Mouse (Mus musculus): Measurements from ENCODE around the gene Itln1.
A peak's percentile ranks its signal among the peaks of the same experiment; 100 is the strongest.

Itln1 gene

GRCm38 (mm10) chr1:171535194-171535593, at the start of gene Itln1:
Gene Itln1 (minus strand): TSS chr1:171535294.
- no peak for DNase-seq (ENCODE audit: low spot score in 2 of 2)

GRCm38 (mm10) chr1:171584584-171584983, 49.5 kb upstream of the Itln1 start:
- DNase-seq (ENCODE audit: low spot score in 2 of 2) = no peak

- no peak for DNase-seq (ENCODE audit: low spot score in 2 of 2)
These were observed 42.1 kb upstream of the Itln1 start for GRCm38 (mm10) chr1:171577168-171577567.

- no peak for DNase-seq (ENCODE audit: low spot score in 2 of 2)
These were observed 33.3 kb upstream of the Itln1 start for GRCm38 (mm10) chr1:171568436-171568835.

- peak; percentile 39 to 43 for DNase-seq (ENCODE audit: low spot score in 2 of 2)
These were observed 31.7 kb upstream of the Itln1 start for GRCm38 (mm10) chr1:171566777-171567176.

- no peak for DNase-seq (ENCODE audit: low spot score in 2 of 2)
These were observed 30.8 kb upstream of the Itln1 start for GRCm38 (mm10) chr1:171565888-171566287.

GRCm38 (mm10) chr1:171564247-171564646, 29.2 kb upstream of the Itln1 start:
- no peak for DNase-seq (ENCODE audit: low spot score in 2 of 2)

- DNase-seq (ENCODE audit: low spot score in 2 of 2) = no peak
These were observed 27.9 kb upstream of the Itln1 start for GRCm38 (mm10) chr1:171563042-171563441.

- no peak for DNase-seq (ENCODE audit: low spot score in 2 of 2)
These were observed 26.6 kb upstream of the Itln1 start for GRCm38 (mm10) chr1:171561639-171562225.

- DNase-seq (ENCODE audit: low spot score in 2 of 2) = no peak
These were observed 26.1 kb upstream of the Itln1 start for GRCm38 (mm10) chr1:171561200-171561599.

GRCm38 (mm10) chr1:171560262-171560661, 25.2 kb upstream of the Itln1 start:
- DNase-seq (ENCODE audit: low spot score in 2 of 2) = no peak

- DNase-seq (ENCODE audit: low spot score in 2 of 2) = no peak
These were observed 23.8 kb upstream of the Itln1 start, which contains the start of gene Cd244a for GRCm38 (mm10) chr1:171558898-171559297. Gene Cd244a (plus strand): TSS chr1:171559193.

GRCm38 (mm10) chr1:171558407-171558806, 23.3 kb upstream of the Itln1 start:
- no peak for DNase-seq (ENCODE audit: low spot score in 2 of 2)

GRCm38 (mm10) chr1:171556366-171556765, 21.3 kb upstream of the Itln1 start:
- no peak for DNase-seq (ENCODE audit: low spot score in 2 of 2)

- DNase-seq (ENCODE audit: low spot score in 2 of 2) = no peak
These were observed 18.6 kb upstream of the Itln1 start for GRCm38 (mm10) chr1:171553359-171554341.

- DNase-seq (ENCODE audit: low spot score in 2 of 2) = no peak
These were observed 17.1 kb upstream of the Itln1 start for GRCm38 (mm10) chr1:171552230-171552629.

GRCm38 (mm10) chr1:171551326-171551725, 16.2 kb upstream of the Itln1 start:
- no peak for DNase-seq (ENCODE audit: low spot score in 2 of 2)

- no peak for DNase-seq (ENCODE audit: low spot score in 2 of 2)
These were observed 5.6 kb upstream of the Itln1 start for GRCm38 (mm10) chr1:171540694-171541093.

- DNase-seq (ENCODE audit: low spot score in 2 of 2) = no peak
These were observed 537 bp downstream of the Itln1 start for GRCm38 (mm10) chr1:171534557-171534956.

- no peak for DNase-seq (ENCODE audit: low spot score in 2 of 2)
These were observed 2.3 kb downstream of the Itln1 start for GRCm38 (mm10) chr1:171532830-171533229.

- no peak for DNase-seq (ENCODE audit: low spot score in 2 of 2)
These were observed 3.7 kb downstream of the Itln1 start for GRCm38 (mm10) chr1:171531367-171531766.

GRCm38 (mm10) chr1:171515557-171515956, 19.5 kb downstream of the Itln1 start:
- no peak for DNase-seq (ENCODE audit: low spot score in 2 of 2)

- DNase-seq (ENCODE audit: low spot score in 2 of 2) = no peak
These were observed 20.1 kb downstream of the Itln1 start for GRCm38 (mm10) chr1:171515039-171515438.

Data from urinary bladder, postnatal 36 days (tissue).